Mouse (Mus musculus) liver (tissue): ENCODE results near the gene Nfib.

Experiments
- DNase-seq: peaks from one replicate; pipeline ENCODE4 v3.0.0-alpha.2; 2020; ENCODE audit warnings: mixed read lengths

Gene Nfib

DNA sequence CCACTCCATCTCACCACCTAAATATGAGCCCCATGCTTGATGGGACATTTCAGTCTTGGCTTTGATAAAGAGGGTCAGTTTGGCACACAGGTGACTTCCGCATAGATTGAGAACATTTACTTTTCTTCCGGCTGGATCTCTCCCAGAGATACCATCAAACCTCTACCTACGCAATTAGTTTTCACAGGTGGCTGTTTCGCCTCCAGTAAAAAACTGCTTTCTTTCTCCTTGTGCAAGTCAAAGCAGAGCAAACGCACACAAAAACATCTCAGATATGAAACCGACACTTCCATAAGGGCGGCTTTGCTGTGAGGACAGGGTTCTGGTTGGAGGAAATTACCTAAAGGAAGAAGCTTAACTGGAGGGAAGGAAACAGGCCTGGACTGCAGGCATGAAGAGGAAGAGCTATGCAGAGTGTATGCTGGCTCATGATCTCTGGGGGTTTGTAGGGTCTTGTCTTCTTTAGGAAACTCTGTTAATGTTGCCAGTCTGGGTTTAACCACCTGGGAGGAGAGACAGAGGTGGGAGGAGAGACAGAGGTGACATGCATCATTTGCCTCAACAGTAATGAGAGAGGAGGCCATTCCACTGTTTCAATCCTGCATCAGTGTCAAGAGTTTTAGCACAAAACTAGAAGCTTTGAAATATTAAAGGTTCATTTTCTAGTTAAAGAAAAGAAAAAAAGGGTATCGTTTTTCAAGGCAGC lies 249.8 kb downstream of the Nfib start:
- DNase-seq = no peak

DNA sequence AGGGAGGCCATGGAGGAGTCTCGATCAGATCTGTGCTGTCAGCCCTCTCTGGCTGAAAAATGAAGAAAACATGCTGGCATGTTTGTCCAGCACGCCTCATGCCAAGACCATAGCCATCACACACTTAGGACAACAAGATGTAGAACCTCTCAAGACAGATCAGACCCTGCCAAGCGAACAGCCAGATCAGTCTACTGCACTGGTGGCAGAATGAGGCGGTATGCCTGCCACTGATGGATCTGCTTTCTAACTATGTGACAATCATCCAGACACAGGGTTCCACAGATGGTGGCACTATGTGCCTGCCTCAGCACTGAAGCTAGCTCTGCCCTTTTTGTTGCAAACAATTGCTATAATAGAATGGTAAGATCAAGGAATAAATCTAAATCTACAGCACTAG lies 250.6 kb downstream of the Nfib start:
- DNase-seq = no peak

GRCm38 (mm10) chr4:82453341-82453740 lies 252.2 kb downstream of the Nfib start:
- no peak for DNase-seq

DNA sequence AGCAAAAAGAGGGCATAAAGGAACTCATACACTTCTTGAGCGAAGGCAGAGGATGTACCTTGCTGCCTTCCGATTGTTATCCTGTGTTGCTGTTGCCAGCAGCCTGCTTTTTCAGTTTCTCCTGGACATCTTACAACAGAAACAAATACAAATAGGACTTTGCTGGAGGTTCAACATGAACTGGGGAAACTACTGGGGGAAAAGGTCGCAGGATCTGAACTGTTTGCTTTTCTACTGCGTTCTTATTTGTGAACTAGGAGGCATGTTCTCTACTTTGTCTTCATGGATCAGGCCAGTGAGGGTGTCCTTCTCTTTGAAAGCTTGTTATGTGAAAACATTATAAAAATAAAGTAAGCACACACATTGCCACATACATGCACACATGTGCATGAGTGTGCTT lies 252.6 kb downstream of the Nfib start:
- no peak for DNase-seq

GRCm38 (mm10) chr4:82447061-82447671 lies 258.4 kb downstream of the Nfib start:
- peak; percentile 7 for DNase-seq

GRCm38 (mm10) chr4:82444078-82444477 lies 261.5 kb downstream of the Nfib start:
- DNase-seq = no peak

- no peak for DNase-seq
Measured at GRCm38 (mm10) chr4:82443441-82443840, 262.1 kb downstream of the Nfib start.

DNA sequence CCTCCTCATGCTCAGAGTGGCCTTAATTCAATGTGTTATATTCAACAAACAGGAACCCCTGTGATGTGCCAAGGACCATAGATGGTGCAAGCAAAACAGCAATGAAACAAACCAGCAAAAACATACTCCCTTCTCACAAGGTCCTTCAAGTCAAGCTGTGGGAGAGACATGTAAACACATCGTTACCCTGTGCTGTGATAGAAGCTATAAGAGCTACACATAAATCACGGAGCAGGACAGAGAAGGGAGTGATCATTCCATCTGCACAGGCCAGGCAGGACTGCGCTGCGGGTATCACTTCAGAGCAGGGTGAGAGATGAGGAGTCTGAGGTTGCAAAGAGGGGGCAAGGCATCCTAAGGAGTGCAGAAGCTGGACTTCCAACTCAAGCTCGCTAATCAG lies 262.5 kb downstream of the Nfib start:
- no peak for DNase-seq

- DNase-seq = no peak
Measured at GRCm38 (mm10) chr4:82440606-82441005, 264.9 kb downstream of the Nfib start.

DNA sequence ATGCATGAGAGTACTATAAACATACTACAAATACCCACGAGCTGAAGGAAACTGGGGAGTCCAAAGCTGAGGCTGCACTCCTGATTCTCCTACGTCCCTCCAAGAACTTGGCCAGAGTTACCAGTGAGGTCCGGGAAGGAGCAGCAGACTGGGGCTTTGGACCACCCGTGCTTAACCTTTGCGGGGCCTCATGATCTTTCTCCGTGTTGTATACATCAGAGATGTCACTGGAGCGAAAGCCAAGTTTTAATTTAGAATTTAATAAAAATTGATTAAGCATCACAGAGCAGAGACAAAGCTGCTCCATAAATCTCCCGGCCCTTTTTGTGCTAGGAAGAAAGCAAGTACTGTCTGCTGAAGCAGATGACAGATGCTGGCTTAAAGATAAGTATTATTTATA lies 265.7 kb downstream of the Nfib start:
- DNase-seq = peak; percentile 10

- DNase-seq = no peak
Measured at GRCm38 (mm10) chr4:82438631-82439030, 266.9 kb downstream of the Nfib start.

DNA sequence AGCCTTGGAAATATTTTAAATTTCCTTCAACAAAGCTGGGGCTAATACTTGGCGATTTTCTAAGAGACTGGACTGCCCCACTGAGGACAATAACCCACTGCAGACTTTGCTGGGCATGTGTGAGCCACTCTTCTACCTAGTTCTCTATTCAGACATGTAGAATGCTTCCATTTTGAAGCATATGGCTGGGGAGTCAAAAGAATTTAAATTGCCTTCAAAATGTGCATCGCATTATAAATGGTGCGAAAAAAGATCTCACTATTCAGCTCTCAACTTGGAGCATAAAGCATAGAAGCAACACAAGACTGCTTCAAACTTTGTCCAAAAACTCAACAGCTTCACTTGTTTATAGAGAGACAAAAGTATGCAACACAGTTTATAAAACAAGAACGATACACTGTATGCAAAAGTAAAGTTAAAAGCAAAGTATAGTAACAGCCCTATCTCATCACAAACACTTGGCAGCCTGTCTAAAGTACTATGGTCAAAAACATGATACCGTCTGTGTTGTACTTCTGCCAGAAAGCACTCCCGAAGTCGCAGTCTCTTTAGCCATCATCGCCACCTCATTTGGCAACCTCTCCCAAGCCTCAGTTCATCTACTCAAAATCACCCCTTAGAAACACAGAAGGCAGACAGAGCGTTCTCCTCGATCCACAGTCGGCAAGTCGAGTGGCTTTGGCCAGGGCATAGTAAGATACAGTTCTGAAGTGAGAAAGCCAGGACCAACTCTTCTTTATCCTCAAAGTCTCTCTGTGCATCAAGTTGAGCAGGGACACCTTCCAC lies 267.8 kb downstream of the Nfib start:
- DNase-seq = no peak

GRCm38 (mm10) chr4:82436656-82437055 lies 268.9 kb downstream of the Nfib start:
- DNase-seq = no peak

GRCm38 (mm10) chr4:82435716-82436115 lies 269.8 kb downstream of the Nfib start:
- DNase-seq = peak; percentile 5

GRCm38 (mm10) chr4:82433926-82434705 lies 271.4 kb downstream of the Nfib start:
- DNase-seq = no peak

DNA sequence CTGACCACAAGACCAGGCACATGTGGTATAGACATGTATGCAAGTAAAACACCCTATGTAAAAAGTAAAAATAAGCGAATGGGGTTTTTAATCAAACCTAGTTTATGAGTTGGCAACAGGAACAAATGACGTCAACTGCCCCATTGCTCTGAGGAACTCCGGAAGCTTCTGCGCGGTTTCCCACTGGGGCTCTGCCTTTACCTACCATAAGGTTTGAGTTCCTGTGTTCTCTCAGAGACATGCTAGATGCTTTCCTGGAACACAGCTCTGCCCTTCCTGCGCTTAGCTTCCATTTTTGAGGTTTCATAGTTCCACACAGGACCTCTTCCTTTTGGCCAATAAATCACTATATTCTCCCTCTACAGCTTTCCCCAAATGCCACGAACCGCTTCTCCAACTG lies 273.7 kb downstream of the Nfib start:
- DNase-seq = no peak

- DNase-seq = no peak
Measured at GRCm38 (mm10) chr4:82430802-82431201, 274.7 kb downstream of the Nfib start.

DNA sequence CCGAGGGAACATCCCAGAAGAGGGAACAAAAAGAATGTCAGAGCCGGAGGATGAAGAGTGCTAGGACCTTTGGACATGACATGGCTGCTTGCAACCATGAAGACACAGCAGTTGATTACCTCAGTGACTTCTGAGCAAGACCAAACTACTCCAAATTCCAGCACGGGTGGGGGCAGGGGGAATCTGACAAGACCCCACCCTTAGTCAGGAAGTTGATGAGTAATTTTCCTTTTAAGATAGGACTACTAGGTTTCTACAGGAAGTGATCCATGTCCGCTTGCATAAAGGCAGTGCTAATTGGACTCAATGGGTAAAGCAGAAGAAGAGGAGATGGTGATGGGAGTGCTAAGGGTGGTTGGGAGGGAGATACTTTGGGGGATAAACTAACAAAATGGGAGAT lies 279.3 kb downstream of the Nfib start:
- no peak for DNase-seq

DNA sequence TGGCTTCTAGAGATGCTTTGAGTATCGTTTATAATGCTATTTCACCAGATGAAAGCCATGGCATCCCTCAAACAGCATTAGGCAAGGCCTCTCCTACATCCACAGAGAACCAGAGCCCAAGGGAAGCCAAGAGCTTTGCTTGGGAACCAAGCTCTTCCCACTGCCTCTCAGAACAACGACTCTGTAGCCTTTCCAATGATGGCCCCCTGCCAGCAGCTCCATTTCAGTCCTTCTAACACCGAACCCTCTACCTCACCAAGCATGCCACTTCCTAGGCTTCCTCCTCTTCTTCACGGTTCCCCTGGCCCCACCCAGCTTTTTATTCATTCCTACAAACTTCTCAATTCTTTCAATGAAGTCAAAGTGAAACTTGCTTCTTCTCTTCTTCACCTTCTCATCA lies 287.3 kb downstream of the Nfib start:
- no peak for DNase-seq

DNA sequence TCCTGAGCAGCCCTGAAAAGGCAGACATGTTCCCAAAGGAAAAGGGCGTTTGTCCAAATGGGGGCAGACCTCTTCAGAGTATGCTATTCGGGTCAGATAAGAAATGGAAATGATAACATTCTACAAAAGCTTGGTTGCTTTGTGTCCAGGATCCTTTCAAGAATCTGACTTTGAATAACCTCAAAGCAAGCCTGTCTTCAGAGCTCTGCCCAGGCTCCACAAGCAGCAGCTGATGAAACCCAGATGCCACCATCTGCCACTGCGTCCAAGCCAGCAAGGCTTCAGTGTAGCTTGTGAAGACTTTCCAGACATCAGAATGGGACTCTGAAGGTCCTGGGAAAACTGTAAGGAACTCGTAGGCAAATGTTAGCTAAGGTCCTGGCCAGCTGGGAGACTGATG lies 289.7 kb downstream of the Nfib start:
- DNase-seq = no peak

DNA sequence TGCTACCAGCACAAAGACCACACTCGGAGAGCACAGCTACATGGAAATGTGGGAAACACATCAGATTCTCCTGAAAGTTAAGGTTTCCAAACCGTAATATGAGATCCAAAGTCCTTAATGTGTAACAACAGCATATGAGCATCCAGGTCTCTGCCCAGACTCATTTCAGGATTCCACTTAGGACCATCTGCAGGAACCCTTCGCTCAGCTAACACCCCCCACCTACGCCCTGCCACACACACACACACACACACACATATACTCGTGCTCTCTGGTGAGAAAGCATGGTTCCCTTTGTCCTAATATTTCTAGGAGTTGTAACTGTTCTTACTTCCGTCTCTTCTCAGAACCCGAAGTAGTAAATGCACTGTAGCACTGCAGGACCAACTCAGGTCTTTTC lies 292.9 kb downstream of the Nfib start:
- no peak for DNase-seq

- DNase-seq = no peak
Measured at GRCm38 (mm10) chr4:82411965-82412364, 293.6 kb downstream of the Nfib start.
